Mouse (Mus musculus): Measurements from ENCODE around the gene Kif14. TPM values are rescaled to one million over a fixed set of nuclear protein-coding genes. Genes with fewer than 3 reads are reported as not detected.
"Not testable (repeated sequence)": the region's sequence is repeated elsewhere in the genome, so short reads cannot be mapped to it uniquely, and the experiment has no call there.

The Kif14 gene
- polyA plus RNA-seq, 1 experiment from 2014 or later: 8.9 TPM

DNA sequence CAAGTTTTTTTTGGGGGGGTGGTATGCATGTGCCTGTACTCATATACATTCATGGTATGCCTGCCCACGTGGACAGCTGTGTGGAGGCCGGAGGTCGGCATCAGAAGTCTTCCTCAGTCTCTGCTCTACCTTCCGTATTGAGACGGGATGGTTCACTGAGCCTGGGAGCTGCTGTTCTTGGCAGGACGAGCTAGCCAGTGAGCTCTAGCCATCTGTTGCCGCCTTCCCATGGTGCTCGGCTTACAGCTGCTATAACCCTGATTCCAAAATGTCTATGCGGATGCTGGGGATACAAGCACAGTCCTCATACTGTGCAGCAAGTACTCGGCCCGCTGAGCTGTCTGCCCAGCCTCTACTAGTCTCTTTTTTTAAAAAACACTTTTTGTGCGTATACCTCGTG, 33.2 kb downstream of the Kif14 start:
- WGBS: 85% methylated on average over 13 of the region's 13 CpGs
- Histone ChIP-seq H3K9me3 (replicated peaks; ENCODE audit: control insufficient read depth, low read length) (no peaks in the 10 kb centered on the region), H3K9ac (replicated peaks; ENCODE audit: low read length) (no peak overlapping the region), H3K27me3 (ENCODE audit: control insufficient read depth, insufficient read depth, low read length) (no peaks in the 10 kb centered on the region), H3K4me2 (ENCODE audit: low read depth, low read length) (no peak overlapping the region), H3K4me1 (ENCODE audit: control insufficient read depth, insufficient read depth, low read length) (no peaks in the 10 kb centered on the region), H3K36me3 (replicated peaks; ENCODE audit: control insufficient read depth, insufficient read depth, low read depth, low read length) (peaks cover 9% of the 10 kb centered on the region), H3K27ac (replicated peaks; ENCODE audit: low read depth, low read length) (no peak overlapping the region), H3K4me3 (ENCODE audit: low read depth, low read length) (no peak overlapping the region)
- DNase-seq (ENCODE audit: low spot score): no peak
- ATAC-seq (replicated peaks; ENCODE audit: insufficient number of reproducible peaks, low FRiP score, low TSS enrichment, low read depth): no peak

DNA sequence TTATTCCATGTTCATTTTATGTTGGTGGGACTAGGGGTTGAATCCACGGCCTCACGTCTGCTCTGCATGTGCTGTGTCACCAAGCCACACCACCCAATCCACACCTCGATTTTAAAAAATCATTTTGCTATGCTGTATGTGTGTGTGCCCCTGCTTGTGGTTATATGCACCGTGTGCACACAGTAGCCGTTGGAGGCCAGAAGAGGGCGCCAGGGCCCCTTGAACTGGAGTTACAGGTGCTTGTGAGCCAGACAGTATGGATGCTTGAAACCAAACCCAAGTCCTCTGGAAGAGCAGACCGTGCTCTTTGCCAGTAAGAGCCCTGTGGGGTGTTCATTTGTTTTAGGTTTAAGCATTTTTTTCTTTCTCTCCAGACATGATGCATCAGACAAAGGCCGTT, 36.8 kb downstream of the Kif14 start:
- Histone ChIP-seq H3K4me2 (ENCODE audit: low read depth, low read length) (no peak overlapping the region), H3K27ac (replicated peaks; ENCODE audit: low read depth, low read length) (no peak overlapping the region), H3K36me3 (replicated peaks; ENCODE audit: control insufficient read depth, insufficient read depth, low read depth, low read length) (peaks cover 7% of the 10 kb centered on the region), H3K4me1 (ENCODE audit: control insufficient read depth, insufficient read depth, low read length) (no peaks in the 10 kb centered on the region), H3K9me3 (replicated peaks; ENCODE audit: control insufficient read depth, low read length) (no peaks in the 10 kb centered on the region), H3K27me3 (ENCODE audit: control insufficient read depth, insufficient read depth, low read length) (no peaks in the 10 kb centered on the region), H3K4me3 (ENCODE audit: low read depth, low read length) (no peak overlapping the region), H3K9ac (replicated peaks; ENCODE audit: low read length) (no peak overlapping the region)
- 97% methylated on average over 8 of the region's 8 CpGs for WGBS
- ATAC-seq (replicated peaks; ENCODE audit: insufficient number of reproducible peaks, low FRiP score, low TSS enrichment, low read depth) (no peak), DNase-seq (ENCODE audit: low spot score) (no peak)

- not testable (repeated sequence) for H3K4me2 ChIP-seq (ENCODE audit: low read depth, low read length); H3K9ac ChIP-seq (replicated peaks; ENCODE audit: low read length); H3K27ac ChIP-seq (replicated peaks; ENCODE audit: low read depth, low read length); ATAC-seq (replicated peaks; ENCODE audit: insufficient number of reproducible peaks, low FRiP score, low TSS enrichment, low read depth); H3K4me1 ChIP-seq (ENCODE audit: control insufficient read depth, insufficient read depth, low read length); H3K9me3 ChIP-seq (replicated peaks; ENCODE audit: control insufficient read depth, low read length); H3K27me3 ChIP-seq (ENCODE audit: control insufficient read depth, insufficient read depth, low read length); H3K36me3 ChIP-seq (replicated peaks; ENCODE audit: control insufficient read depth, insufficient read depth, low read depth, low read length); H3K4me3 ChIP-seq (ENCODE audit: low read depth, low read length); DNase-seq (ENCODE audit: low spot score)
- 56% methylated on average over 10 of the region's 10 CpGs for WGBS
Observed at GRCm38 (mm10) chr1:136506255-136506654, 40.1 kb downstream of the Kif14 start.

DNA sequence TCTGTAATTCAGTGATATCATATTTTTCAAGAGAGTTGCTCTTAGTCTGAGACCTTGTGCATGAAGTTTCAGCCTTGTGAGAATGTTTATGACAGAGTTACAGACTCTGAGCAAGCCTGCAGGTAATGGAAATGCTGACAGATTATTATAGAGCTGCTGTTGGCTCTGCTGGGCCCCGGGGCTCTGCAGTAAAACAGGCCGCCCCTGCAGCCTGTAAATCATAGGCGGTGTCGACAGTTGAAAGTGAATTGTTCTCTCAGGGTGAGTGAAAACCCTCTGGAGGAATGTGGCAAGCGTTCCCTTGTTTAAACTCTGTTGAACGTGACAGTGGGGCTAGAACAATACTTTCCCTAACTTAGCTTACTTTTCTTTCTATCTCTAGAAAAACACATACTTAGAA, 46.2 kb downstream of the Kif14 start:
- WGBS: 78% methylated on average over 6 of the region's 6 CpGs
- H3K36me3 ChIP-seq (replicated peaks; ENCODE audit: control insufficient read depth, insufficient read depth, low read depth, low read length): no peaks in the 10 kb centered on the region; the same call in 1 of the 2 replicates
- no peaks in the 10 kb centered on the region for H3K4me1 ChIP-seq (ENCODE audit: control insufficient read depth, insufficient read depth, low read length)
- no peak overlapping the region for H3K9ac ChIP-seq (replicated peaks; ENCODE audit: low read length)
- no peak overlapping the region for H3K4me2 ChIP-seq (ENCODE audit: low read depth, low read length)
- H3K27ac ChIP-seq (replicated peaks; ENCODE audit: low read depth, low read length): no peak overlapping the region
- H3K9me3 ChIP-seq (replicated peaks; ENCODE audit: control insufficient read depth, low read length): no peaks in the 10 kb centered on the region
- no peak overlapping the region for H3K4me3 ChIP-seq (ENCODE audit: low read depth, low read length)
- DNase-seq (ENCODE audit: low spot score): no peak
- no peak for ATAC-seq (replicated peaks; ENCODE audit: insufficient number of reproducible peaks, low FRiP score, low TSS enrichment, low read depth)
- H3K27me3 ChIP-seq (ENCODE audit: control insufficient read depth, insufficient read depth, low read length): no peaks in the 10 kb centered on the region

DNA sequence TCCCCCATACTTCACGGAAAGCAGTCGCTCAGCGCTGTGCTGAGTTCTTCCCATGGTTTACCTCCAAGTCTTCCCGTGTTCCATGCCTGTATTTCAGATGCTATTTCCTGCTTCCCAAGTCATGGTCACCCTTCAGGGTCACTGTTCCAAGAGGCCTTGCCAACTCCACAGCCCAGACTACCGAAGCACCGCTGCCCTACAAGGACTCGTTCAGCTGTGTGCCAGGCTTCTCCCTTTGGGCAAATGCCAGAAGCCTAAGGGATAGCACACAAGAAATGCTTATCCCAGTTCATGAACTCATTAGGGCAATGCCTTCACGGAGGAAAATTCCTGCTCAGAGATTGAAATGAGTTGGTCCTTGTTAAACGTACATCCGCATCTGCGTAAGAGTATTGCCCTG, 47.0 kb downstream of the Kif14 start:
- H3K4me3 ChIP-seq (ENCODE audit: low read depth, low read length): no peak overlapping the region
- no peaks in the 10 kb centered on the region for H3K9me3 ChIP-seq (replicated peaks; ENCODE audit: control insufficient read depth, low read length)
- ATAC-seq (replicated peaks; ENCODE audit: insufficient number of reproducible peaks, low FRiP score, low TSS enrichment, low read depth) (no peak), DNase-seq (ENCODE audit: low spot score) (no peak)
- 94% methylated on average over 11 of the region's 11 CpGs for WGBS
- no peak overlapping the region for H3K4me2 ChIP-seq (ENCODE audit: low read depth, low read length)
- H3K4me1 ChIP-seq (ENCODE audit: control insufficient read depth, insufficient read depth, low read length): no peaks in the 10 kb centered on the region
- H3K27me3 ChIP-seq (ENCODE audit: control insufficient read depth, insufficient read depth, low read length): no peaks in the 10 kb centered on the region
- H3K36me3 ChIP-seq (replicated peaks; ENCODE audit: control insufficient read depth, insufficient read depth, low read depth, low read length): no peaks in the 10 kb centered on the region; the same call in 1 of the 2 replicates
- no peak overlapping the region for H3K27ac ChIP-seq (replicated peaks; ENCODE audit: low read depth, low read length)
- H3K9ac ChIP-seq (replicated peaks; ENCODE audit: low read length): no peak overlapping the region

- Histone ChIP-seq H3K4me3 (ENCODE audit: low read depth, low read length) (no peak overlapping the region), H3K27ac (replicated peaks; ENCODE audit: low read depth, low read length) (no peak overlapping the region), H3K9me3 (replicated peaks; ENCODE audit: control insufficient read depth, low read length) (no peaks in the 10 kb centered on the region), H3K4me2 (ENCODE audit: low read depth, low read length) (no peak overlapping the region), H3K9ac (replicated peaks; ENCODE audit: low read length) (no peak overlapping the region), H3K36me3 (replicated peaks; ENCODE audit: control insufficient read depth, insufficient read depth, low read depth, low read length) (no peaks in the 10 kb centered on the region; the same call in 1 of the 2 replicates), H3K27me3 (ENCODE audit: control insufficient read depth, insufficient read depth, low read length) (no peaks in the 10 kb centered on the region), H3K4me1 (ENCODE audit: control insufficient read depth, insufficient read depth, low read length) (no peaks in the 10 kb centered on the region)
- DNase-seq (ENCODE audit: low spot score) (no peak), ATAC-seq (replicated peaks; ENCODE audit: insufficient number of reproducible peaks, low FRiP score, low TSS enrichment, low read depth) (no peak)
- WGBS: 59% methylated on average over 7 of the region's 7 CpGs
Observed at GRCm38 (mm10) chr1:136518699-136519356, 52.7 kb downstream of the Kif14 start.

- Histone ChIP-seq H3K4me3 (ENCODE audit: low read depth, low read length) (no peak overlapping the region), H3K4me2 (ENCODE audit: low read depth, low read length) (no peak overlapping the region), H3K9ac (replicated peaks; ENCODE audit: low read length) (no peak overlapping the region), H3K9me3 (replicated peaks; ENCODE audit: control insufficient read depth, low read length) (no peaks in the 10 kb centered on the region), H3K36me3 (replicated peaks; ENCODE audit: control insufficient read depth, insufficient read depth, low read depth, low read length) (no peaks in the 10 kb centered on the region), H3K27me3 (ENCODE audit: control insufficient read depth, insufficient read depth, low read length) (no peaks in the 10 kb centered on the region), H3K27ac (replicated peaks; ENCODE audit: low read depth, low read length) (no peak overlapping the region), H3K4me1 (ENCODE audit: control insufficient read depth, insufficient read depth, low read length) (no peaks in the 10 kb centered on the region)
- ATAC-seq (replicated peaks; ENCODE audit: insufficient number of reproducible peaks, low FRiP score, low TSS enrichment, low read depth): no peak
- 81% methylated on average over 11 of the region's 11 CpGs for WGBS
- DNase-seq (ENCODE audit: low spot score): peak; percentile 62
Observed at GRCm38 (mm10) chr1:136521363-136521937, 55.3 kb downstream of the Kif14 start.

DNA sequence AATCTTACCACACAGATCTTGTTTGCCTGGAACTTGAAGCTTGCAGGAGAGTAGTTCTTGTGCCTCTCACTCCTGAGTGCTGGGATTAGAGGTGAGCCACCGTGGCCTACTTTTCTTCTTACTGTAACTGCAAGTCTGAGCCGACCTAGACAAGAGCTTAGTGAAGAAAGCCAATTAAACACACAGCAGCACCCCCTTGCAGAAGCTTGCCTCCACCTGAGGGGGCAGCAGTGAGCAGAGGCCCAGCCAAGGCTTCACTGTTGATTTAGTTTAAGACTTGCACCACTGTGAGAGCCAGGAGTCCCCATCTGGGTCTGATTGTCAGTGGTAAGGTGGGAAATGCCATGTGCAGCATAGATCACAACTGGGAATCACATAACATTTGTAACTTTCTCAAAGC, 58.8 kb downstream of the Kif14 start:
- WGBS: 35% methylated on average over 2 of the region's 2 CpGs
- no peaks in the 10 kb centered on the region; the same call in 1 of the 2 replicates for H3K36me3 ChIP-seq (replicated peaks; ENCODE audit: control insufficient read depth, insufficient read depth, low read depth, low read length)
- DNase-seq (ENCODE audit: low spot score) (peak; percentile 84), ATAC-seq (replicated peaks; ENCODE audit: insufficient number of reproducible peaks, low FRiP score, low TSS enrichment, low read depth) (no peak)
- no peak overlapping the region for H3K4me2 ChIP-seq (ENCODE audit: low read depth, low read length)
- no peaks in the 10 kb centered on the region for H3K27me3 ChIP-seq (ENCODE audit: control insufficient read depth, insufficient read depth, low read length)
- H3K9ac ChIP-seq (replicated peaks; ENCODE audit: low read length): no peak overlapping the region
- H3K4me3 ChIP-seq (ENCODE audit: low read depth, low read length): no peak overlapping the region
- H3K4me1 ChIP-seq (ENCODE audit: control insufficient read depth, insufficient read depth, low read length): no peaks in the 10 kb centered on the region
- no peaks in the 10 kb centered on the region for H3K9me3 ChIP-seq (replicated peaks; ENCODE audit: control insufficient read depth, low read length)
- H3K27ac ChIP-seq (replicated peaks; ENCODE audit: low read depth, low read length): no peak overlapping the region

Data from embryonic facial prominence, embryonic 11.5 days (tissue).